Mouse (Mus musculus): ENCODE data around the gene Eef1akmt4. TPM values are rescaled to one million over a fixed set of nuclear protein-coding genes. Genes with fewer than 3 reads are reported as not detected.

Gene Eef1akmt4
- polyA plus RNA-seq, 1 experiment, result 18.1 TPM

- TF ChIP-seq CTCF (conservative IDR thresholded peaks at IDR 0.05; ENCODE audit: insufficient read depth, insufficient read length, low read depth, low read length), result no peak
- 60% methylated on average over 11 of the region's 11 CpGs for WGBS
- Histone ChIP-seq H3K27me3 (replicated peaks; ENCODE audit: control insufficient read depth, insufficient read depth, low read length) (0 out of 2 replicates have a peak, but pooled peaks cover 2% of the 10 kb centered on the region), H3K27ac (ENCODE audit: insufficient read depth, low read depth, low read length) (no peak overlapping the region), H3K4me3 (ENCODE audit: insufficient read depth, low read depth, low read length) (no peak overlapping the region), H3K36me3 (ENCODE audit: control insufficient read depth, insufficient read depth, low read length) (no peaks in the 10 kb centered on the region), H3K4me1 (ENCODE audit: control insufficient read depth, insufficient read depth, low read length) (no peaks in the 10 kb centered on the region)
- no peak for DNase-seq
Measured at GRCm38 (mm10) chr16:20628871-20629391, 17.5 kb downstream of the Eef1akmt4 start.

GRCm38 (mm10) chr16:20629731-20630634, 18.6 kb downstream of the Eef1akmt4 start, which contains the start of gene Ece2:
Gene Ece2, plus strand, starts transcription at chr16:20629828.
- H3K36me3 ChIP-seq (ENCODE audit: control insufficient read depth, insufficient read depth, low read length), result no peaks in the 10 kb centered on the region
- H3K27me3 ChIP-seq (replicated peaks; ENCODE audit: control insufficient read depth, insufficient read depth, low read length), result 0 out of 2 replicates have a peak, but pooled peaks cover 2% of the 10 kb centered on the region
- no peaks in the 10 kb centered on the region for H3K4me1 ChIP-seq (ENCODE audit: control insufficient read depth, insufficient read depth, low read length)
- DNase-seq, result no peak
- no peak within 1 kb of the TSS for H3K27ac ChIP-seq (ENCODE audit: insufficient read depth, low read depth, low read length)
- TF ChIP-seq POLR2A (IDR thresholded peaks at IDR 0.05; ENCODE audit: low read depth, low read length) (no peak), CTCF (conservative IDR thresholded peaks at IDR 0.05; ENCODE audit: insufficient read depth, insufficient read length, low read depth, low read length) (no peak)
- H3K4me3 ChIP-seq (ENCODE audit: insufficient read depth, low read depth, low read length), result no peak within 1 kb of the TSS
- 11% methylated on average over 53 of the region's 54 CpGs for WGBS

GRCm38 (mm10) chr16:20637410-20637809, 26.0 kb downstream of the Eef1akmt4 start:
- no peaks in the 10 kb centered on the region for H3K4me1 ChIP-seq (ENCODE audit: control insufficient read depth, insufficient read depth, low read length)
- H3K27me3 ChIP-seq (replicated peaks; ENCODE audit: control insufficient read depth, insufficient read depth, low read length), result no peaks in the 10 kb centered on the region
- TF ChIP-seq POLR2A (IDR thresholded peaks at IDR 0.05; ENCODE audit: low read depth, low read length), result no peak
- TF ChIP-seq CTCF (conservative IDR thresholded peaks at IDR 0.05; ENCODE audit: insufficient read depth, insufficient read length, low read depth, low read length), result no peak
- H3K36me3 ChIP-seq (ENCODE audit: control insufficient read depth, insufficient read depth, low read length), result no peaks in the 10 kb centered on the region
- no peak overlapping the region for H3K27ac ChIP-seq (ENCODE audit: insufficient read depth, low read depth, low read length)
- no peak overlapping the region for H3K4me3 ChIP-seq (ENCODE audit: insufficient read depth, low read depth, low read length)
- WGBS, result 73% methylated on average over 8 of the region's 8 CpGs
- no peak for DNase-seq

- H3K4me3 ChIP-seq (ENCODE audit: insufficient read depth, low read depth, low read length), result no peak overlapping the region
- DNase-seq, result no peak
- no peaks in the 10 kb centered on the region for H3K36me3 ChIP-seq (ENCODE audit: control insufficient read depth, insufficient read depth, low read length)
- no peaks in the 10 kb centered on the region for H3K4me1 ChIP-seq (ENCODE audit: control insufficient read depth, insufficient read depth, low read length)
- H3K27ac ChIP-seq (ENCODE audit: insufficient read depth, low read depth, low read length), result no peak overlapping the region
- WGBS, result 85% methylated on average over 8 of the region's 8 CpGs
- H3K27me3 ChIP-seq (replicated peaks; ENCODE audit: control insufficient read depth, insufficient read depth, low read length), result no peaks in the 10 kb centered on the region
- TF ChIP-seq POLR2A (IDR thresholded peaks at IDR 0.05; ENCODE audit: low read depth, low read length), result no peak
- no peak for TF ChIP-seq CTCF (conservative IDR thresholded peaks at IDR 0.05; ENCODE audit: insufficient read depth, insufficient read length, low read depth, low read length)
Measured at GRCm38 (mm10) chr16:20638367-20638766, 27.0 kb downstream of the Eef1akmt4 start.

- under 1% methylated on average over 8 of the region's 8 CpGs for WGBS
- Histone ChIP-seq H3K36me3 (ENCODE audit: control insufficient read depth, insufficient read depth, low read length) (no peaks in the 10 kb centered on the region), H3K27ac (ENCODE audit: insufficient read depth, low read depth, low read length) (no peak overlapping the region), H3K4me3 (ENCODE audit: insufficient read depth, low read depth, low read length) (no peak overlapping the region), H3K4me1 (ENCODE audit: control insufficient read depth, insufficient read depth, low read length) (no peaks in the 10 kb centered on the region), H3K27me3 (replicated peaks; ENCODE audit: control insufficient read depth, insufficient read depth, low read length) (no peaks in the 10 kb centered on the region)
- DNase-seq, result peak; percentile 73
- TF ChIP-seq CTCF (conservative IDR thresholded peaks at IDR 0.05; ENCODE audit: insufficient read depth, insufficient read length, low read depth, low read length), result peak; percentile 87
- no peak for TF ChIP-seq POLR2A (IDR thresholded peaks at IDR 0.05; ENCODE audit: low read depth, low read length)
Measured at GRCm38 (mm10) chr16:20642161-20642560, 30.8 kb downstream of the Eef1akmt4 start.

- DNase-seq, result no peak
- Histone ChIP-seq H3K27me3 (replicated peaks; ENCODE audit: control insufficient read depth, insufficient read depth, low read length) (no peaks in the 10 kb centered on the region), H3K36me3 (ENCODE audit: control insufficient read depth, insufficient read depth, low read length) (no peaks in the 10 kb centered on the region), H3K27ac (ENCODE audit: insufficient read depth, low read depth, low read length) (no peak overlapping the region), H3K4me1 (ENCODE audit: control insufficient read depth, insufficient read depth, low read length) (no peaks in the 10 kb centered on the region), H3K4me3 (ENCODE audit: insufficient read depth, low read depth, low read length) (no peak overlapping the region)
- TF ChIP-seq POLR2A (IDR thresholded peaks at IDR 0.05; ENCODE audit: low read depth, low read length), result no peak
- no peak for TF ChIP-seq CTCF (conservative IDR thresholded peaks at IDR 0.05; ENCODE audit: insufficient read depth, insufficient read length, low read depth, low read length)
- WGBS, result 81% methylated on average over 7 of the region's 7 CpGs
Measured at GRCm38 (mm10) chr16:20643911-20644310, 32.5 kb downstream of the Eef1akmt4 start.

Data from kidney, adult 2 months (tissue).